Mouse (Mus musculus) WW6 (cell line): ENCODE results near the gene Tsen54.

ENCODE experiments used
- DNase-seq: peaks from one replicate; pipeline ENCODE4 v3.0.0-alpha.2; 2013; ENCODE audit warnings: low read depth, low spot score

Tsen54 gene

DNA sequence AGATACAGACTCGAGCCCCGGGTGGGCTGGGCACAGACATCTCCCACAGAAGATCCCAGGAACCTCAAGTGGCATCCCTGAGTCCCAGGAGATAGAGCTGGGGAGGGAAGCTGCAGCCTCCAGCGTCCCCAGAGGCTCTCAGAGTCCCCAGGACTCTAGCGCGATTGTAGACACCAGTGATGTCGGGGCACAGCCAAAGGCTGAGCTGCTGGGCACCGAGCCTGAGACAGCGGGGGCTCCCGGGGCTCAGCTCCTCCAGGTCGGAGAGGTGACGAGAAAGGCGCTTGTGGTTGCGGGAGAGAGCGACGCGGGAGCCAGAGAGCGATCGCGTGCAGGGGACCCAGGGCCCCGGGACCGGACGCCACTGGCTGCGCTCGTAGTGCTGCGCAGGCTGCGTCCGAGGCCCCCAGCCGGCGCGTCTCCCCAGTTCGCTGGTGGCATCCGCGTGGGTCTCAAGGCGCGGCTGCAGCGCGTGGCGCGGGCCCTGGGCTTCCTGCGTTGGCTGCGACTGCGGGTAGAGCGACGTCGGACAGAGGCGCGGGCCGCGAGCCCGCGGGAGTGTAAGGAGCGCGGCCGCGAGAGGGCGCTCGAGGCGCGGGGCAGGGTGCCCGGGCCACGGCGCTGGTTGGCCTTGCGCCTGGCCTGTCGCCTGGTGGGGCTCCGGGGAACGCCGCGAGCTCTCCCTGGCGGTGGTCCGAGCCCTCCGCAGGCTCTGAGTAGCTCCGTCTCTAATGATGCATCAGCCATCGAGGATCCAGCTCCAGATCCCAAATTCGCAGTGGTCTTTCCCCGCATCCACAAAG, 44.8 kb downstream of the Tsen54 start:
- DNase-seq = peak; percentile 95

DNA sequence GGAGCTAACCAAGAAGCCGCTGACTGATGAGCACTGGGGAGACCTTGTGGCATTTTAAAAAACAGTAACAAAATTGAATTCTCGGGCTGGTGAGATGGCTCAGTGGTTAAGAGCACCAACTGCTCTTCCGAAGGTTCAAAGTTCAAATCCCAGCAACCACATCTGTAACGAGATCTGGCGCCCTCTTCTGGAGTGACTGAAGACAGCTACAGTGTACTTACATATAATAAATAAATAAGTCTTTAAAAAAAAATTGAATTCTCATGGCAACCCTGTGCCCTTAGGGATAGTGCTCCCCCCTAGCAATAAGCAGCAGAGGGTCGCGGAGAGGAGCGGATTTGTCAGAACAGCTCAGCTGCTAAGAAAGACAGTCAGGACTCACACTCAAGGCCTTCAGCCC, 49.4 kb downstream of the Tsen54 start:
- DNase-seq = no peak

DNA sequence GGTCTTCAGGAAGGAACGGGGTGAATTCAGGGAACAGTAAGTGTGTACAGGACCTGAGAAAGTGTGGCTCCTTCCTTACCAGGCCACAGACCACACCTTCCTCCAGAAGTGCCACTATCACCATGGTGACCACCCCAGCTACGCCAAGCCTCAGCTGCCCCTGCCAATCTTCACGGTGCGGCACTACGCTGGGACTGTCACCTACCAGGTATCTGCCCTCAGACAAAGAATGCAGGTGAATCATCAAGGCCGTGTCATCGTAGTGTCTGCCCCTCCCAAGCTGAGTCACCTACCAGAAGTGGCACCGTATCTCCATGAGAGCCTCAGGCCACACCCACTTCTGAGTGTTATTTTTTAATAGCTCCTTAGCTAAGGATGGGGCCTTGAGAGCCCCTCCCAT, 54.9 kb downstream of the Tsen54 start:
- no peak for DNase-seq

DNA sequence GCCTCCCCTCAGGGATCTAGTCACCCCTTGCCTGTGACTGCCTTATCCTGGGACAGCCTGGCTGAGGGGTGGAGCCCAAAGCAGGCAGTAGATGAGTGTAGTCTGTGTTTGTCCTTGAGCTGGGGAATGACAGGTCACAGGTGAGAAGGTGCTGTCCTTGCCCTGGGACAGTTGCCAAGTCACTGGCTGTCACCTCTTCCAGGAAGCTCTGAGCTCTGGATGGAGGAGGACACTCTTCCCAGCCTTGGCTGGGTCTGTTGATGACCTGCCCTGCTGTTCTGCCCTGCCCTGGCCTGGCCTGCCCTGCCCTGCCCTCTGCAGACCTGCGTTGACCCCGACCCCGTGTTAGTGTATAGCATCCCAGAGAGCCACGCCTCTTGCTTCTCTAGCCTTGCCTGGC, 57.9 kb downstream of the Tsen54 start:
- no peak for DNase-seq
